ENCODE assay signal across 8 mouse cellular contexts in genomic region chr13:94306277-94306967, GRCm38 (mm10). TPM values are rescaled to one million over a fixed set of nuclear protein-coding genes. Genes with fewer than 3 reads are reported as not detected.
DNase-seq lines count a peak whose midpoint lies in the region; ATAC-seq lines count a peak whose summit lies in the region.

No protein-coding gene starts in this region.

- H3K9ac ChIP-seq in embryonic facial prominence, embryonic 13.5 days, result peak overlapping the region; percentile 49
- H3K9ac ChIP-seq in heart, embryonic 14.5 days (ENCODE audit: low read length), result peak overlapping the region; percentile 60; the same call in 1 of the 2 replicates

- H3K9me3 ChIP-seq in embryonic facial prominence, embryonic 13.5 days, result no peaks in the 10 kb centered on the region
- H3K9me3 ChIP-seq in heart, embryonic 14.5 days (ENCODE audit: control insufficient read depth, low read length), result no peaks in the 10 kb centered on the region

- H3K27me3 ChIP-seq in embryonic facial prominence, embryonic 13.5 days, result no peaks in the 10 kb centered on the region
- H3K27me3 ChIP-seq in heart, embryonic 14.5 days (ENCODE audit: control insufficient read depth, insufficient read depth, low read length), result no peaks in the 10 kb centered on the region

- 33% methylated on average over 18 of the region's 18 CpGs for WGBS in embryonic facial prominence, embryonic 13.5 days
- WGBS in heart, embryonic 14.5 days, result 45% methylated on average over 18 of the region's 18 CpGs

- H3K27ac ChIP-seq in embryonic facial prominence, embryonic 13.5 days, result no peak overlapping the region; the same call in 1 of the 2 replicates
- H3K27ac ChIP-seq in heart, embryonic 14.5 days (replicated peaks in 1 of 2; ENCODE audit: control insufficient read depth in 1 of 2, insufficient read depth in 1 of 2, low read depth in 2 of 2, low read length in 2 of 2), result no peak overlapping the region

- peak; percentile 75; the same call in 1 of the 2 replicates for ATAC-seq in embryonic facial prominence, embryonic 13.5 days (ENCODE audit: insufficient number of reproducible peaks, insufficient read depth, low FRiP score, low TSS enrichment, low read depth)
- peak; percentile 56; the same call in 1 of the 2 replicates for ATAC-seq in heart, embryonic 14.5 days (ENCODE audit: insufficient number of reproducible peaks, insufficient read depth, low FRiP score, low read depth)
- peak; percentile 75 for ATAC-seq in megakaryocyte, adult 5-6 weeks (ENCODE audit: poor library complexity, severe bottlenecking)
- ATAC-seq in monocyte, adult 5-6 weeks (replicated peaks; ENCODE audit: insufficient number of reproducible peaks, low FRiP score, low TSS enrichment, poor library complexity, severe bottlenecking), result no peak

- H3K4me2 ChIP-seq in embryonic facial prominence, embryonic 13.5 days, result peak overlapping the region; percentile 57
- H3K4me2 ChIP-seq in heart, embryonic 14.5 days (ENCODE audit: low read length), result peak overlapping the region; percentile 60

- no peaks in the 10 kb centered on the region for H3K36me3 ChIP-seq in embryonic facial prominence, embryonic 13.5 days
- H3K36me3 ChIP-seq in heart, embryonic 14.5 days (ENCODE audit: control insufficient read depth, insufficient read depth, low read length), result no peaks in the 10 kb centered on the region

- H3K4me3 ChIP-seq in embryonic facial prominence, embryonic 13.5 days, result peak overlapping the region; percentile 32
- H3K4me3 ChIP-seq in heart, embryonic 14.5 days (ENCODE audit: control insufficient read depth in 1 of 2, insufficient read depth in 1 of 2, low read depth in 1 of 2, low read length in 2 of 2), result peak overlapping the region in 1 of 2 experiments; percentile 22; a peak in 1 of 4 replicates

- DNase-seq in left cerebral cortex, adult 18-20 months (ENCODE audit: low spot score in 2 of 2), result peak; percentile 7
- DNase-seq in left cerebral cortex, adult 11 months (ENCODE audit: low spot score), result no peak
- peak; percentile 34 to 36 for DNase-seq in layer of hippocampus, adult 8-10 months (ENCODE audit: low spot score in 2 of 2)
- peak; percentile 20 to 23 for DNase-seq in right cerebral cortex, adult 2 months (ENCODE audit: low spot score in 2 of 2)

- peaks cover 20% of the 10 kb centered on the region for H3K4me1 ChIP-seq in embryonic facial prominence, embryonic 13.5 days
- no peaks in the 10 kb centered on the region for H3K4me1 ChIP-seq in heart, embryonic 14.5 days (ENCODE audit: control insufficient read depth in 2 of 2, insufficient read depth in 2 of 2, low read length in 2 of 2)

RNA-seq across cellular contexts. Expression of gene Scamp1, which starts 20.8 kb away (rescaled TPM):
- 100 to 1,000 TPM; 183 to 191 TPM for total RNA-seq in left cerebral cortex, adult 18-20 months (2021)
- polyA plus RNA-seq in embryonic facial prominence, embryonic 13.5 days (2015; fragmentation: Nextera tagmentation; extraction: Ambion mirVana), result 32.5 and 39.7 TPM in 2 replicates
- polyA plus RNA-seq in heart, embryonic 14.5 days (2014; fragmentation: Nextera tagmentation; extraction: Ambion mirVana), result 20.6 and 21.5 TPM in 2 replicates
- total RNA-seq in layer of hippocampus, adult 8-10 months (2022), result 100 to 1,000 TPM; 163 to 188 (median 179) TPM
- 14.0 and 14.4 TPM in 2 replicates for total RNA-seq in megakaryocyte, adult 5-6 weeks (2015)
- total RNA-seq in megakaryocyte, adult 5-6 weeks (2017), result 6.8 and 7.3 TPM in 2 replicates
- 3.4 to 4.2 TPM (median 4.1 TPM) in 3 replicates for total RNA-seq in monocyte, adult 5-6 weeks (2017)

RNA-seq across cellular contexts. Expression of gene Ap3b1, which starts 52.3 kb away (rescaled TPM):
- total RNA-seq in left cerebral cortex, adult 18-20 months (2021), result 10 to 100 TPM; 44.5 to 48.7 TPM
- 45.7 and 50.5 TPM in 2 replicates for polyA plus RNA-seq in embryonic facial prominence, embryonic 13.5 days (2015; fragmentation: Nextera tagmentation; extraction: Ambion mirVana)
- 34.4 and 35.5 TPM in 2 replicates for polyA plus RNA-seq in heart, embryonic 14.5 days (2014; fragmentation: Nextera tagmentation; extraction: Ambion mirVana)
- total RNA-seq in layer of hippocampus, adult 8-10 months (2022), result 10 to 100 TPM; 50.8 to 56.7 (median 53.6) TPM
- 47.0 and 50.7 TPM in 2 replicates for total RNA-seq in megakaryocyte, adult 5-6 weeks (2015)
- total RNA-seq in megakaryocyte, adult 5-6 weeks (2017), result 103 and 113 TPM in 2 replicates
- total RNA-seq in monocyte, adult 5-6 weeks (2017), result 89.3 to 127 TPM (median 95.5 TPM) in 3 replicates

Comparison
In these comparisons a context has a peak if more than half of its experiments do, and no peak if none do; other contexts are left out.
1. RNA of gene Scamp1, which starts 20.8 kb away (total RNA-seq): 183 to 191 TPM in left cerebral cortex, adult 18-20 months and 163 to 188 TPM in layer of hippocampus, adult 8-10 months; 6.8 to 14.4 TPM in megakaryocyte, adult 5-6 weeks and 3.4 to 4.2 TPM in monocyte, adult 5-6 weeks; every median in the first group is over 10 times any median in the second.